Mouse (Mus musculus) forebrain, postnatal 0 days (tissue): ENCODE measurements around the gene Lrpprc. TPM values are rescaled to one million over a fixed set of nuclear protein-coding genes. Genes with fewer than 3 reads are reported as not detected.

Experiments
- ATAC-seq: fragments of 200-750 bp; cut with Nextera tagmentation; 2 replicates; pipeline ENCODE4 v1.8.0; 2017; ENCODE audit warnings: mild to moderate bottlenecking, moderate library complexity
- DNase-seq: peaks from one replicate; pipeline ENCODE4 v3.0.0-alpha.2; 2015
- H3K27ac ChIP-seq: fragments of 300-500 bp; sonication (generic); 2 replicates; pipeline ENCODE4 v1.5.1; 2014; ENCODE audit warnings: low read depth, mild to moderate bottlenecking, antibody characterized with exemption, low read length, moderate library complexity, mixed read lengths
- H3K27me3 ChIP-seq: fragments of 300-500 bp; sonication (generic); 2 replicates; pipeline ENCODE4 v1.6.1; 2014; ENCODE audit warnings: mild to moderate bottlenecking, low read length, mixed read lengths; ENCODE audit not compliant: insufficient read depth
- H3K36me3 ChIP-seq: fragments of 300-500 bp; sonication (generic); 2 replicates; pipeline ENCODE4 v1.6.1; 2014; ENCODE audit warnings: mild to moderate bottlenecking, moderate library complexity; ENCODE audit not compliant: insufficient read depth
- H3K4me1 ChIP-seq: fragments of 300-500 bp; sonication (generic); 2 replicates; pipeline ENCODE4 v1.6.1; 2014; ENCODE audit warnings: antibody characterized with exemption; ENCODE audit not compliant: insufficient read depth
- H3K4me2 ChIP-seq: fragments of 300-500 bp; sonication (generic); 2 replicates; pipeline ENCODE4 v1.6.1; 2014; ENCODE audit warnings: low read depth, mild to moderate bottlenecking, moderate library complexity
- H3K4me3 ChIP-seq: fragments of 300-500 bp; sonication (generic); 2 replicates; pipeline ENCODE4 v1.5.1; 2014; ENCODE audit warnings: low read depth, low read length, mixed read lengths
- H3K9ac ChIP-seq: fragments of 300-500 bp; sonication (generic); 2 replicates; pipeline ENCODE4 v1.6.1; 2014; ENCODE audit warnings: mild to moderate bottlenecking
- H3K9me3 ChIP-seq: fragments of 300-500 bp; sonication (generic); 2 replicates; pipeline ENCODE4 v1.6.1; 2016; ENCODE audit warnings: low read length
- CTCF ChIP-seq: sonication (generic); IDR thresholded peaks from 2 replicates; pipeline ENCODE4 v1.5.1; 2016; ENCODE audit warnings: antibody characterized with exemption, control low read depth, low read depth
- WGBS: fragments of 180-500 bp; shearing (Covaris S2); extraction: QIAGEN DNeasy Blood & Tissue Kit; methylation state at CpG from one replicate; pipeline ENCODE4 v1.1.7; 2014; 5-methylcytosine and 5-hydroxymethylcytosine counted together
- polyA plus RNA-seq: library from polyadenylated mRNA; unstranded; fragments of >200 nt; fragmentation: Nextera tagmentation; extraction: Ambion mirVana; gene quantifications from 2 replicates; pipeline ENCODE4 v1.2.1, GENCODE M21; 2015
- total RNA-seq: library from RNA; depleted of rRNA; stranded (reverse); fragments of >200 nt; gene quantifications from 2 replicates; pipeline ENCODE4 v1.2.3, GENCODE M21; 2014

The Lrpprc gene
- total and polyA plus RNA-seq, 2 experiments from 2014 or later, result 36.7 to 76.7 TPM

DNA sequence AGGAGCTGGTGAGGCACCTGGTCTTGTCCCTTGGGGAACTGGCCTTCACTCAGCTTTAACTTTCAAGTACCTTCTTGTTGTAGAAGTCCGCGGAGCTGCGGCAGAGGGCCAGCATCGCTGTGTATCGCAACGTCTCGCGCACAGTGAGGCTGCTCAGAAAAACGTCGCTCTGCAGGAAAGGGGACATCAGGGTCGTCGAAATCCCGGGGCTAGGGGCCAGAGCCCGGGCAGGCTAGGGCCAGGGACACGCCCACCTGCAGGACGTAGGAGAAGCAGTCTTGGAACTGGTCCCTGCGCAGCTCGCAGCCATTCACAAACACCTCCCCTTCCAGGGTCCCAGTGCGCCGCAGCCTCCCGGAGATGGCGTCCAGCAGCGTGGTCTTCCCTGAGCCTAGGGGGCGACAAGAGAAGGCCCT lies 114.6 kb downstream of the Lrpprc start, which contains the start of gene Abcg8:
TSS of gene Abcg8 (plus strand) at position 352 of the 416 bp plus-strand sequence.
- peaks cover 13% of the 10 kb centered on the region; the same call in 1 of the 2 replicates for H3K27me3 ChIP-seq
- ATAC-seq, result no peak
- WGBS, result 3% methylated on average over 24 of the region's 24 CpGs
- no peak within 1 kb of the TSS for H3K27ac ChIP-seq
- no peaks in the 10 kb centered on the region for H3K9me3 ChIP-seq
- DNase-seq, result peak; percentile 22
- no peaks in the 10 kb centered on the region for H3K36me3 ChIP-seq
- H3K4me3 ChIP-seq, result peak within 1 kb of the TSS; percentile 31
- 0 out of 2 replicates have a peak, but pooled peaks have one; percentile 13 for TF ChIP-seq CTCF
- no peaks in the 10 kb centered on the region for H3K4me1 ChIP-seq
- H3K4me2 ChIP-seq, result peak within 1 kb of the TSS; percentile 64
- peak within 1 kb of the TSS; percentile 31; the same call in 1 of the 2 replicates for H3K9ac ChIP-seq

DNA sequence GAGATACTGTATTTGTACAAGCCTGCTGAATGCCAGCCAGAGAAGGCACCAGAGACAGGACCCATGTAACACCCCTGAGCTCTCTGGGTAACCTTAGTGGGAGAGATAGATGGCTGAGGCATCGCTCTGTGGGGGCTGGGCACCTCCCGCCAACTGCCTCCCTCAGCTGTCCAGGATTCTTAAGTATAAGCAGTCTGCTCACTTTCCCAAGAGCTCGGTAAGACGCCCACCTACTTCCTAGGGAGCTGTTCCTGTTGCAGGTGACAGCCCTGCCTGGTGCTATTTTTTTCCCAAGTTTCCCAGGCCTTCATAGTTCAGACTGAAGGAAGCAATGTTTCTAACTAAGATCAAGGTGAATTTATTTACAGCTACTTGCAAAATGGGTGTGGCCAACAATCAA lies 115.4 kb downstream of the Lrpprc start:
- Histone ChIP-seq H3K36me3 (no peaks in the 10 kb centered on the region), H3K9ac (no peak overlapping the region), H3K4me3 (no peak overlapping the region), H3K4me1 (no peaks in the 10 kb centered on the region), H3K9me3 (no peaks in the 10 kb centered on the region), H3K4me2 (no peak overlapping the region), H3K27ac (no peak overlapping the region), H3K27me3 (peaks cover 13% of the 10 kb centered on the region; the same call in 1 of the 2 replicates)
- ATAC-seq (no peak), DNase-seq (no peak)
- WGBS, result 55% methylated on average over 4 of the region's 4 CpGs
- TF ChIP-seq CTCF, result no peak

DNA sequence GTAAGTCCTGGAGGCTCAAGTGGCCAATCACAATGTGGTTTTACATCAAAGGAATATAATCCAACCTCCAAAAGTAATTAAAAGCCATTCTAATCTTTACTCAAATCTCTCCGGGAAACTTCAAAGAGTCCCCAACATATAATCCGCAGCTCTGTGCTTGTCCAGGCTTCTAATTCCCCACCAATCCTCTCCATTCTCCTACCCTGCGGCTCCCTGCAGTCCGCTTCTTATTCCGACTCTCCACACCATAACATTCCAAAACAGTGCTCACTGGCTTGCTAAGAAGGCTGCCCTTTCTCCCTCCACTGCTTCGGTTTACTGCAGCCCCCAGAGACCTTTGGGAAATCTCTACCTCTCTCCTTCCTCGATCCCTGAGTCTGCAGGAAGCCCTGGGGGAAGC lies 116.5 kb downstream of the Lrpprc start:
- H3K4me1 ChIP-seq, result no peaks in the 10 kb centered on the region
- no peaks in the 10 kb centered on the region for H3K9me3 ChIP-seq
- ATAC-seq (no peak), DNase-seq (no peak)
- H3K4me3 ChIP-seq, result no peak overlapping the region
- H3K27ac ChIP-seq, result no peak overlapping the region
- no peak overlapping the region for H3K9ac ChIP-seq
- TF ChIP-seq CTCF, result no peak
- H3K27me3 ChIP-seq, result peaks cover 13% of the 10 kb centered on the region; the same call in 1 of the 2 replicates
- no peak overlapping the region for H3K4me2 ChIP-seq
- no peaks in the 10 kb centered on the region for H3K36me3 ChIP-seq
- WGBS, result 15% methylated on average over 7 of the region's 7 CpGs

- DNase-seq (no peak), ATAC-seq (no peak)
- no peak overlapping the region for H3K27ac ChIP-seq
- no peaks in the 10 kb centered on the region for H3K9me3 ChIP-seq
- no peak overlapping the region for H3K4me3 ChIP-seq
- no peak for TF ChIP-seq CTCF
- H3K36me3 ChIP-seq, result no peaks in the 10 kb centered on the region
- no peaks in the 10 kb centered on the region for H3K4me1 ChIP-seq
- no peak overlapping the region for H3K4me2 ChIP-seq
- no peak overlapping the region for H3K9ac ChIP-seq
- peaks cover 13% of the 10 kb centered on the region for H3K27me3 ChIP-seq
- WGBS, result 72% methylated on average over 16 of the region's 16 CpGs
Measured at GRCm38 (mm10) chr17:84672376-84673369, 117.9 kb downstream of the Lrpprc start.

- H3K9me3 ChIP-seq, result no peaks in the 10 kb centered on the region
- 92% methylated on average over 3 of the region's 3 CpGs for WGBS
- no peaks in the 10 kb centered on the region for H3K4me1 ChIP-seq
- H3K4me2 ChIP-seq, result no peak overlapping the region
- H3K4me3 ChIP-seq, result no peak overlapping the region
- no peak overlapping the region for H3K27ac ChIP-seq
- H3K27me3 ChIP-seq, result no peaks in the 10 kb centered on the region; the same call in none of the 2 replicates
- no peak for TF ChIP-seq CTCF
- no peak for DNase-seq
- H3K36me3 ChIP-seq, result no peaks in the 10 kb centered on the region
- H3K9ac ChIP-seq, result no peak overlapping the region
- no peak for ATAC-seq
Measured at GRCm38 (mm10) chr17:84667848-84668247, 122.7 kb downstream of the Lrpprc start.

GRCm38 (mm10) chr17:84665691-84666090 lies 124.9 kb downstream of the Lrpprc start:
- Histone ChIP-seq H3K4me3 (no peak overlapping the region), H3K4me1 (no peaks in the 10 kb centered on the region), H3K9me3 (no peaks in the 10 kb centered on the region), H3K27me3 (no peaks in the 10 kb centered on the region; the same call in 1 of the 2 replicates), H3K9ac (no peak overlapping the region), H3K36me3 (no peaks in the 10 kb centered on the region), H3K27ac (no peak overlapping the region), H3K4me2 (no peak overlapping the region)
- no peak for DNase-seq
- ATAC-seq, result no peak
- WGBS, result 63% methylated on average over 9 of the region's 9 CpGs
- no peak for TF ChIP-seq CTCF

DNA sequence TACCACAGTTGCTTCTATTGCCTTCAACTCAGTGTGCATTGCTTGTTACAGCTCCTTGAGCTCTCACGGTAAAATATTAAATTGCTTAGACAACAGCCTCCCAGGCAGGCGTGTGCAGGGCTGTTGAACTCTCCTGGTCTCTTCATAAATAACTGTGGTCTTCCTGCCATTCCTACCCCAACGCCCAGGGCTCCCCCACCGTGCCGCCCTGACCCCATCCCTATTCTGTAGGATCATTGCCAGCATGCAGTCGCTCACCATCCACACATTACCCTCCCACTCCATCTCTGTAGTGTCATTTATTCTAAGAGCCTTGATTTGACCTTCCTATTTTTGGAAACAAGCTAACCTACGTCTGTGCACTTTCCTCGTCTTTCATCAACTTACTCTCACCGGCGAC lies 125.5 kb downstream of the Lrpprc start:
- Histone ChIP-seq H3K4me1 (no peaks in the 10 kb centered on the region), H3K9ac (no peak overlapping the region), H3K9me3 (no peaks in the 10 kb centered on the region), H3K4me3 (no peak overlapping the region), H3K36me3 (no peaks in the 10 kb centered on the region), H3K4me2 (no peak overlapping the region), H3K27me3 (no peaks in the 10 kb centered on the region; the same call in 1 of the 2 replicates), H3K27ac (no peak overlapping the region)
- DNase-seq (no peak), ATAC-seq (no peak)
- WGBS, result 66% methylated on average over 10 of the region's 10 CpGs
- TF ChIP-seq CTCF, result no peak
